In the genomic region with DNA sequence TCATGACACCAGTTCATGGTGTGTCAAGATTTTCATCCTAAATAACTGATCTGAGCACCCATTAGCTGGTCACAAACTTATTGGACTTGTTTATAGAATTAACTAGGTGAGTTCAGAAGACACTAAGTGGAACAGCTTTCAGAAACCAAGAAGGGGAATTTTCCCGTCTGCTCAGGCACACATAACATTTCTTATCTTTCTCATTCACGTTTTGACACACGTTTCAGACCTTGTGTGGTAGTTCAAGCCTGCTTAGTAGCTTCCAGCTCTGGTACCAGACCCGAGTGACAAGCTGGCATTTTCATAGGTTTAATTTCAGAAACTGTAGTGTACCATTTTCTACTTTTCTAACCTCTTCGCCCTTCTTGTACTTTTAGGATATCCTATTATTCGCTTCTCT, we compare ENCODE assay signal across 8 mouse cellular contexts. TPM values are rescaled to one million over a fixed set of nuclear protein-coding genes. Genes with fewer than 3 reads are reported as not detected.
DNase-seq lines count a peak whose midpoint lies in the region; ATAC-seq and TF ChIP-seq lines count a peak whose summit lies in the region.

No protein-coding gene starts in this region.

- peak overlapping the region; percentile 78 for H3K9ac ChIP-seq in hindbrain, embryonic 16.5 days (ENCODE audit: low read depth, low read length)

- peak overlapping the region; percentile 86 for H3K27ac ChIP-seq in left cerebral cortex, adult 2 months
- H3K27ac ChIP-seq in hindbrain, embryonic 16.5 days (ENCODE audit: low read depth, low read length) = peak overlapping the region; percentile 76

- no peak for DNase-seq in left cerebral cortex, adult 2 months (ENCODE audit: extremely low spot score in 1 of 2, low spot score in 2 of 2)
- no peak for DNase-seq in left cerebral cortex, adult 8-10 months (ENCODE audit: low spot score in 2 of 2)
- peak; percentile 58 for DNase-seq in c-Kit-positive CD71-positive TER-119-positive erythroid progenitor cells, embryonic 14.5 days (ENCODE audit: low spot score)
- DNase-seq in cerebellum, adult 8-10 months = no peak
- no peak for DNase-seq in adrenal gland, adult 8-10 months
- DNase-seq in testis, postnatal 14 days (ENCODE audit: low spot score) = no peak

- H3K4me3 ChIP-seq in left cerebral cortex, adult 2 months = peak overlapping the region; percentile 73
- H3K4me3 ChIP-seq in hindbrain, embryonic 16.5 days (ENCODE audit: low read length) = peak overlapping the region; percentile 52
- peak overlapping the region; percentile 58 for H3K4me3 ChIP-seq in myocyte

- intact Hi-C loops in left cerebral cortex, adult 2 months (cut with DNase I) = no loop called here

- TF ChIP-seq POLR2A in myocyte (IDR thresholded peaks at IDR 0.05; ENCODE audit: insufficient read length, low read depth) = no peak

- H3ac ChIP-seq in myocyte (ENCODE audit: control insufficient read depth, insufficient read length) = no peak overlapping the region

- H3K4me2 ChIP-seq in hindbrain, embryonic 16.5 days (ENCODE audit: low read length) = peak overlapping the region; percentile 63
- peak overlapping the region; percentile 99 for H3K4me2 ChIP-seq in myocyte (ENCODE audit: low read depth)

- peaks cover 28% of the 10 kb centered on the region for H3K4me1 ChIP-seq in hindbrain, embryonic 16.5 days (ENCODE audit: control insufficient read depth, insufficient read depth, low read depth, low read length)

- no peaks in the 10 kb centered on the region for H3K36me3 ChIP-seq in hindbrain, embryonic 16.5 days (ENCODE audit: control insufficient read depth, insufficient read depth, low read length)
- H3K36me3 ChIP-seq in myocyte (ENCODE audit: control insufficient read depth, insufficient read depth) = no peaks in the 10 kb centered on the region

- no peaks in the 10 kb centered on the region for H3K27me3 ChIP-seq in hindbrain, embryonic 16.5 days (replicated peaks; ENCODE audit: control insufficient read depth, insufficient read depth, low read length)
- H3K27me3 ChIP-seq in myocyte (ENCODE audit: control insufficient read depth, insufficient read depth, insufficient read length) = no peaks in the 10 kb centered on the region

- no peak for TF ChIP-seq CTCF in left cerebral cortex, adult 2 months (IDR thresholded peaks at IDR 0.05)

- no peaks in the 10 kb centered on the region for H3K9me3 ChIP-seq in hindbrain, embryonic 16.5 days (ENCODE audit: control insufficient read depth, low read length)

- H3K79me2 ChIP-seq in myocyte (ENCODE audit: control insufficient read depth, insufficient read depth) = peaks cover 7% of the 10 kb centered on the region

- 20% methylated on average over 6 of the region's 6 CpGs for WGBS in hindbrain, embryonic 16.5 days

- ATAC-seq in hindbrain, embryonic 16.5 days = no peak

TF ChIP-seq in myocyte, 11 proteins besides CTCF, POLR2A, EP300 and RAD21:
- no peak for TF ChIP-seq REST (IDR thresholded peaks at IDR 0.05; ENCODE audit: insufficient read depth, insufficient read length)
- TF ChIP-seq E2F4 (IDR thresholded peaks at IDR 0.05; ENCODE audit: insufficient read depth) = no peak
- TF ChIP-seq USF1 (IDR thresholded peaks at IDR 0.05; ENCODE audit: low read depth) = no peak
TF ChIP-seq in myocyte: peak in this region for 0.

RNA-seq across cellular contexts. Expression of a gene that starts 0.6 kb away (rescaled TPM):
- total RNA-seq in left cerebral cortex, adult 2 months (2021) = 10 to 100 TPM; 56.1 to 58.7 TPM
- total RNA-seq in left cerebral cortex, adult 8-10 months (2022) = 10 to 100 TPM; 67.9 to 77.1 (median 72.1) TPM
- polyA plus RNA-seq in hindbrain, embryonic 16.5 days (2015; fragmentation: Nextera tagmentation; extraction: Ambion mirVana) = 90.9 and 93.4 TPM in 2 replicates
- 18.6 TPM for polyA plus RNA-seq in myocyte (2012; fragmentation: generic; extraction: Trizol)
- 10 to 100 TPM; 28.9 to 47.3 (median 35.4) TPM for total RNA-seq in adrenal gland, adult 8-10 months (2022)
